Mouse (Mus musculus) thymus, postnatal 36 days (tissue): ENCODE measurements at regions not wholly inside any gene's neighbourhood (a gene's known extent, or its start where the extent isn't known, plus 50 kb on each side); places are given as distances from the start of the nearest gene placed in this dataset.
A peak's percentile ranks its signal among the peaks of the same experiment; 100 is the strongest.
"Not testable (repeated sequence)": the region's sequence is repeated elsewhere in the genome, so short reads cannot be mapped to it uniquely, and the experiment has no call there.

Experiments used
- DNase-seq, 2 experiments: peaks; one replicate each; pipeline ENCODE4 v3.0.0; 2022; ENCODE audit warnings: mixed read lengths in 2 of 2

DNA sequence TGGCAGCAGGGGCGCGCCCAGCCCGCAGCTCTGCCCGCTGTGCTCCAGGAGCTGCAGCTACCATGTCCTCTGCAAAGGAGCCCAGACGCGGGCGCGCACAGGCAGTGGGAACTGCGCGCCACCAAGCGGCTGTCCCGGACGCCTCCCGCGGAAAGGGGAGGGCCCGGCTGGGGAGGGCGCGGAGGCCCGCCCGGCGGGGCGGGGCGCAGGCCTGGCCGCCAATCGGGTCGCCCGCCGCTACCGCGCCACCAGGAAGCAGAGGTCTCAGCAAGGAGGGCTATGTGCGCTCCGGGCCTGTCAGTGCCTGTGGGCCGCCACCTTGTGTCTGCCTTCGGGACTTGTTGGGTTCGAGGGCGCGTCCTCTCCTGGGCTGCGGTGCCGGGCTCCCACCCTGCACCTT lies 367.0 kb upstream of the Ywhaq start:
- DNase-seq, result peak in 1 of 2 experiments; percentile 3

DNA sequence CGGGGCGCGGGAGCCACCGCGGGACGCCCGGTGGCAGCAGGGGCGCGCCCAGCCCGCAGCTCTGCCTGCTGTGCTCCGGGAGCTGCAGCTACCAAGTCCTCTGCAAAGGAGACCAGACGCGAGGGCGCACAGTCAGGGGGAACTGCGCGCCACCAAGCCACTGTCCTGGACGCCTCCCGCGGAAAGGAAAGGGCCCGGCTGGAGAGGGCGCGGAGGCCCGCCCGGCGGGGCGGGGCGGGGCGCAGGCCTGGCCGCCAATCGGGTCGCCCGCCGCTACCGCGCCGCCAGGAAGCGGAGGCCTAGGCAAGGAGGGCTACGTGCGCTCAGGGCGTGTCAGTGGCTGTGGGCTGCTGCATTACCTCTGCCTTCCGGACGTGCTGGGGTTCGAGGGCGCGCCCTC lies 361.3 kb upstream of the Ywhaq start:
- not testable (repeated sequence) for DNase-seq

DNA sequence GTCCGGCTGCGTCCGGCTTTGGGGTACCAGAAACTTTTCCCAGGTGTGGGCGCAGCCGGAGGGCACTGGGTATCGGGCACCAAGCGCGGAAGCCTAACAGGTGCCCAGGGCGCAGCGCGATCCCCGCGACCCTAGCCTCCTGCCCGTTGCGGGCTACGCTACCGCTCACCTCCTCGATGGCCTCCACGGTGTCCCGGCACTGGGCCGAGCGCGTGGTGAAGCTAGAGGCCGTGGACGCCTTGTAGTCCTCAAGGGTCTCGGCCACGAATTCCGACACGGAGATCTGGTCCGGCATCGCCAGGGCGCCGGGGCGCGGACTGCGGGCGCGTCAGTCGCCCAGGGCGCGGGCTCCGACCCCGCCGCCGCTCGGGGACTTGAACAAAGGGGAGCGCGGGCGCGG lies 360.9 kb upstream of the Ywhaq start:
- DNase-seq, result peak in 1 of 2 experiments; percentile 3

DNA sequence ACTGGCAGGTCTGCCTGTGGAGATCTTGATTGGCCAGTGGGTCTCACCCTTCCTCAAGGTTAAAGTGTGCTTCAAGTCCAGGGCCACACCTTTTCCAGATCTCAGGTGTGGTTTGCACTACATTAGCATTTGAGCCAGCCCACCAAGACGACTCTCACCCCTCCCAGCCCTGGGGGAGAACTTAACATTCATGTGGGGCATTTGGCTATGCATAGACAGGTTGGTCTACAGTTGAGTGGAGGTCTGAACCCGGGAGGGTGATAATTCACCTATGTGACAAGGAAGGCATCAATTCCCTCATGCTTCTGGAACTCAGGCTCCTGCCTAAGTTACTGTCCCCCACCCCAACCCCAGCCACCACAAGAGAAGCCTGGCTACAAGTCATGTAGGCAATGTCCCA lies 350.3 kb upstream of the Ywhaq start:
- DNase-seq, result not testable (repeated sequence)
